Mouse (Mus musculus) ES-E14 (cell line): ENCODE data around the gene Plp2. TPM values are rescaled to one million over a fixed set of nuclear protein-coding genes. Genes with fewer than 3 reads are reported as not detected.
"Not testable (repeated sequence)": the region's sequence is repeated elsewhere in the genome, so short reads cannot be mapped to it uniquely, and the experiment has no call there.

ENCODE experiments used
- DNase-seq: peaks from one replicate; pipeline ENCODE4 v3.0.0-alpha.2; 2013; ENCODE audit warnings: low read depth, low spot score
- H3K27ac ChIP-seq: 2 replicates; pipeline ENCODE4 v1.5.1; 2012; ENCODE audit warnings: low read depth, mild to moderate bottlenecking, low read length, moderate library complexity, mixed read lengths; ENCODE audit not compliant: poor library complexity, insufficient read depth, severe bottlenecking
- H3K36me3 ChIP-seq: 2 replicates; pipeline ENCODE4 v1.6.1; 2012; ENCODE audit warnings: mild to moderate bottlenecking, low read length, moderate library complexity, mixed read lengths; ENCODE audit not compliant: control insufficient read depth, poor library complexity, insufficient read depth, severe bottlenecking
- H3K4me1 ChIP-seq, 2 experiments: fragments of 150-350 bp in 1 of 2; sonication (generic) in 1 of 2; 2 replicates each; pipeline ENCODE4 v1.6.1; 2012; ENCODE audit warnings: low read length in 2 of 2, mild to moderate bottlenecking in 1 of 2, mixed read lengths in 1 of 2; ENCODE audit not compliant: control insufficient read depth in 2 of 2, insufficient read depth in 2 of 2, poor library complexity in 1 of 2
- H3K4me3 ChIP-seq, 2 experiments: fragments of 150-350 bp in 1 of 2; sonication (generic) in 1 of 2; 2 replicates each; pipeline ENCODE4 v1.5.1; 2012; ENCODE audit warnings: low read length in 2 of 2, low read depth in 1 of 2, mild to moderate bottlenecking in 1 of 2, mixed read lengths in 1 of 2; ENCODE audit not compliant: insufficient read depth in 1 of 2, poor library complexity in 1 of 2, severe bottlenecking in 1 of 2
- H3K9ac ChIP-seq: 2 replicates; pipeline ENCODE4 v1.6.1; 2012; ENCODE audit warnings: low read depth, mild to moderate bottlenecking, low read length, mixed read lengths; ENCODE audit not compliant: poor library complexity, insufficient read depth, severe bottlenecking
- H3K9me3 ChIP-seq: fragments of 150-350 bp; sonication (generic); 2 replicates; pipeline ENCODE4 v1.6.1; 2012; ENCODE audit warnings: low read depth, mild to moderate bottlenecking, low read length; ENCODE audit not compliant: control insufficient read depth, insufficient read depth
- CHD2 ChIP-seq: IDR thresholded peaks from 2 replicates; pipeline ENCODE4 v1.6.1; 2014; ENCODE audit warnings: mild to moderate bottlenecking, low read depth, low read length, inconsistent platforms
- HCFC1 ChIP-seq: IDR thresholded peaks from 2 replicates; pipeline ENCODE4 v1.6.1; 2012; ENCODE audit warnings: low read length, inconsistent platforms, borderline replicate concordance; ENCODE audit not compliant: insufficient read depth
- MAFK ChIP-seq: IDR thresholded peaks from 2 replicates; pipeline ENCODE4 v1.6.1; 2014; ENCODE audit warnings: mild to moderate bottlenecking, low read depth, low read length, inconsistent platforms; ENCODE audit not compliant: insufficient read depth
- ZC3H11A ChIP-seq: IDR thresholded peaks from 2 replicates; pipeline ENCODE4 v1.6.1; 2012; ENCODE audit warnings: low read depth, mild to moderate bottlenecking, inconsistent platforms, low read length, borderline replicate concordance
- ZNF384 ChIP-seq: IDR thresholded peaks from 2 replicates; pipeline ENCODE4 v1.6.1; 2012; ENCODE audit warnings: low read depth, low read length, inconsistent platforms
- in situ Hi-C, 2 experiments: fragments of 600-800 bp; cut with MboI; formaldehyde crosslinking; loops; one replicate each; pipeline ENCODE4 v1.15.1; 2025; ENCODE audit warnings: low sequenced_read_pairs in 2 of 2, inconsistent platforms in 1 of 2; ENCODE audit not compliant: unreplicated experiment in 2 of 2
- total RNA-seq: library from RNA; depleted of rRNA; stranded (reverse); fragments of 300-350 nt; gene quantifications from 2 replicates; pipeline ENCODE4 v1.2.3, GENCODE M21; 2012; rRNA removed

Gene Plp2
- total RNA-seq = 278 and 336 TPM in 2 replicates

DNA sequence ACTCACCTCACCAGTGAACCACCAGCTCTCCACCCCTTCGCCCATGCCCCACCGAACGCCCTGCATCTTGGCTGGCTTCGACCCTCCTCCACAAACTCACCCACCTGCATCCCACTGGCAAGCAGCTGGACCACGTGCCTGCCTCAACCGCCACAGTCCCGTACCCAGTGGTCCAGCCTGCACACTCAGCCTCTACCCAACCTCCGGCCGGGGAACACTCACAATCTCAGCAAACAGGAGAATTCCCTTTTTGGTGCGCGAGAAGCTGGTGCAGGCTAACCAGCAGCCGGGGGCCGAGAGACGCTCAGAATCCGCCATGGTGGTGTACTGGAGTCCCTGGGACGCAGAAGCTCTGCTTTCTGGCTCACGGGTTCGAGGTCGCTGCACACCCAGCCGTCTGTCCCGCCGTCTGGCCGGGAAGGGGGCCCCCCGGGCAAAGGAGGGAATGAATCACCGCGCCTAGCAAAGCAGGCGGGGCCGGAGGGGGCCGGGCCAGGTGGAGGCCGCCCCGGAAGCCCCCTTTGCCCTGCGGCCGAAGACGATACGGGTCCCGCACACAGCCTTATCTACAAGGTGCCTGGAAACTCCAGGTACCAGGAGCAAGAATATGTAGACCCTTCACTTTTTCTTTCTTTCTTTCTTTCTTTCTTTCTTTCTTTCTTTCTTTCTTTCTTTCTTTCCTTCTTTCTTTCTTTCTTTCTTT lies at the start of gene Plp2:
Gene Plp2, minus strand, starts transcription at position 470 of the 703 bp plus-strand sequence.
- DNase-seq = no peak
- peaks cover 0 to 13% of the 10 kb centered on the region in 2 experiments; a peak in 1 of 4 replicates for H3K4me1 ChIP-seq
- peak within 1 kb of the TSS; percentile 85 to 90 for H3K4me3 ChIP-seq
- in situ Hi-C loops = no loop called here
- no peaks in the 10 kb centered on the region for H3K9me3 ChIP-seq
- peaks cover 16% of the 10 kb centered on the region for H3K36me3 ChIP-seq
- TF ChIP-seq ZC3H11A = no peak
- TF ChIP-seq CHD2 = no peak
- TF ChIP-seq MAFK = no peak
- no peak for TF ChIP-seq ZNF384
- no peak for TF ChIP-seq HCFC1
- peak within 1 kb of the TSS; percentile 87 for H3K9ac ChIP-seq
- H3K27ac ChIP-seq = peak within 1 kb of the TSS; percentile 83

DNA sequence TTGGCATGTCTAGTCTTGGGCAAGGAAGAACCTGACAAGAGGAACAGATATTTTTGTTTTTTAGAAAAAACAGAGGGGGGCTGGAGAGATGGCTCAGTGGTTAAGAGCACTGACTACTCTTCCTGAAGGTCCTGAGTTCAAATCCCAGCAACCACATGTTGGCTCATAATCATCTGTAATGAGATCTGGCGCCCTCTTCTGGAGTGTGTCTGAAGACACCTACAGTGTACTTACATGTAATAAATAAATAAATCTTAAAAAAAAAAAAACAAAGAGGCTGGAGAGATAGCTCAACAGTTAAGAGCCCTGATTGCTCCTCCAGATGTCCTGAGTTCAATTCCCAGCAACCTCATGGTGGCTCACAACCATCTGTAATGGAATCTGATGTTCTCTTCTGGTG lies 44.9 kb upstream of the Plp2 start:
- in situ Hi-C loops = not testable (repeated sequence)

DNA sequence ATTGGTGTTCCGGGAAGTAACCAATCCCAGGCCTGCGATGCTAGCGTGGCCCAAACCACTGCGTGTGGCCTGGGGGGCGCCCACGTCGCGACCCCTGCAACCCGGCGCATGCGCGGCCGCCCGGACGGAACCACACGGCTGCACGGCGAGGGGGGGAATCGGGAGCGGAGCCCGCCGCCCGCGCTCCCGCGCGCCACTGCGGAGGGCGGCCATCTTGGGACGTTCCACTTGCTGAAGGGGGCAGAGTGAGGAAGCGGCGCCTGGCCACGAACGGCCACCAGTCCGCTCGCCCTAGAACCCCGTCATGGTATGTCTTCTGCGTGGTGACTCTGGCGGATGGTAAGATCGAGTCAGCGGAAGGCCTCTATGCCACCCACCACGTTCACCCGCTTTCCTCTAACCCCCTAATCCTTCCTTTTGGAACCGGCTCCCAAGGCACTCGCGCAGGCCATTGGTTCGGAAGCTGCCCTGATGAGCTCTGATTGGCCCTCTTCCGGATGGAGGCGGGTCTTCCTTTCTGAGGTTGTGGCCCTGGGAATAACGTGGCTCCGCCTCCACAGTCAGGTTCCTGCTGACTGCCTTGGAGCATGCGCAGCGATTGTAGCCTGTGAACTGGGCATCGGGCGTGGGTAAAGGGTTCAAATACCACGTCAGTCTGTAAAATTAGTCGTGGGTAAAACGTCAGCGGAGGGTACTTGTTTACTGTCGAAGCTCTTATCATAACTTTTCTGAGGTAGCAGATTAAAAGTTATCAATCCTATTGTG lies 43.1 kb upstream of the Plp2 start, which contains the start of gene Wdr45:
Gene Wdr45, plus strand, starts transcription at position 199 of the 765 bp plus-strand sequence.
- Histone ChIP-seq H3K27ac (peak within 1 kb of the TSS; percentile 78), H3K4me3 (peak within 1 kb of the TSS; percentile 71 to 81), H3K9ac (peak within 1 kb of the TSS; percentile 82)
- in situ Hi-C loops, H3K36me3 ChIP-seq, H3K9me3 ChIP-seq, H3K4me1 ChIP-seq: not testable (repeated sequence)
- peak; percentile 85 for DNase-seq

More for the DNA sequence above, 44.9 kb upstream of the Plp2 start:
- not testable (repeated sequence) for H3K4me1 ChIP-seq, H3K9ac ChIP-seq, H3K9me3 ChIP-seq, H3K36me3 ChIP-seq, H3K4me3 ChIP-seq, DNase-seq, H3K27ac ChIP-seq

DNA sequence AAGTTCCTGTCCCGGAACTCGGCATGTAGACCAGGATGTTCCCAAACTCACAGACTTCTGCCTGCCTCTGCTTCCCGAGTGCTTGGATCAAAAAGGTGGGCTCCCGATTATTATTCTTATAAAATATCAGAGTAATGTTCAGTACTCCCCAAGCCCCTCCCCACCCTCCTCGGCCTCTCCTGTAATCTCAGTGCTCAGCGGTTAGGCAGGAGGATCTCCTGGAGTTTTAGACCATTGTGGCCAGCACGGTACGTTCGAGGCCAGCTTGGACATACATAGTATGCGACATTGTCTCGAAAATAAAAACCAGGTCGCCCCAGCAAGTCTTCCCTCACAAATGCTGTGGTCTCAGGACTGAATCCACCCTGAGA lies 42.6 kb upstream of the Plp2 start:
- in situ Hi-C loops, H3K9me3 ChIP-seq, H3K36me3 ChIP-seq, DNase-seq, H3K4me1 ChIP-seq, H3K27ac ChIP-seq: not testable (repeated sequence)
- peak overlapping the region; percentile 65 to 81; a peak in 3 of 4 replicates for H3K4me3 ChIP-seq
- H3K9ac ChIP-seq = peak overlapping the region; percentile 60; the same call in 1 of the 2 replicates

DNA sequence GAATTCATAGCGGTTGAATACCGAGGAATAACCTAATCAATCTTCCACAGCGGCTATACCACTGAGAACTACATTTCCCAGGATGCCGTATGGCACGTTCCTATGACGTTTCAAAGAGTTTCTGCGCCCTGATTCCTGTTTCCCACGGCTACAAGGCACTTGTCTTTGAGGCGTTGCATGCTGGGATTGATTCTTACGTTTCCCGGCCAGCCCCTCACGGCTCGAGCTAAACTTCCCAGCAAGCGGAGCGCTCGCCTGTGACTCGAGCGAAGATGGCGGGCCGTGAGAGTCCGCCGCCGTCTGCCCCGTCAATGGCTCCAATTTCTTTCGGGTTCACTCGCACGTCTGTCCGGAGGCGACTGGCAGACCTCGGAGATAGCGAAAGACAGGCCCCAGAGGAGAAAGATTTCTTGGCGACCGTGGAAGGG lies 25.8 kb upstream of the Plp2 start, which contains the start of gene Gpkow:
Gene Gpkow, plus strand, starts transcription at position 178 of the 428 bp plus-strand sequence.
- TF ChIP-seq MAFK (no peak), ZNF384 (no peak), HCFC1 (peak; percentile 97)

More for the DNA sequence above, 25.8 kb upstream of the Plp2 start, which contains the start of gene Gpkow:
- peak; percentile 69 for DNase-seq
- peak within 1 kb of the TSS; percentile 88 to 95 for H3K4me3 ChIP-seq
- peaks cover 7% of the 10 kb centered on the region for H3K36me3 ChIP-seq
- peak within 1 kb of the TSS; percentile 12; the same call in 1 of the 2 replicates for H3K27ac ChIP-seq
- in situ Hi-C loops = loop anchor here in 1 of 2 experiments (25.0 kb wide), 1 partner anchor 235 kb away; no protein-coding TSS in a partner anchor
- no peaks in the 10 kb centered on the region for H3K9me3 ChIP-seq
- peak within 1 kb of the TSS; percentile 94 for H3K9ac ChIP-seq
- H3K4me1 ChIP-seq = peaks cover 0 to 1% of the 10 kb centered on the region in 2 experiments; a peak in 1 of 4 replicates
